Mouse (Mus musculus): ENCODE data around the gene BC051142. TPM values are rescaled to one million over a fixed set of nuclear protein-coding genes. Genes with fewer than 3 reads are reported as not detected.

The BC051142 gene
- polyA plus RNA-seq, 1 experiment from 2014 or later, result 2.1 TPM

DNA sequence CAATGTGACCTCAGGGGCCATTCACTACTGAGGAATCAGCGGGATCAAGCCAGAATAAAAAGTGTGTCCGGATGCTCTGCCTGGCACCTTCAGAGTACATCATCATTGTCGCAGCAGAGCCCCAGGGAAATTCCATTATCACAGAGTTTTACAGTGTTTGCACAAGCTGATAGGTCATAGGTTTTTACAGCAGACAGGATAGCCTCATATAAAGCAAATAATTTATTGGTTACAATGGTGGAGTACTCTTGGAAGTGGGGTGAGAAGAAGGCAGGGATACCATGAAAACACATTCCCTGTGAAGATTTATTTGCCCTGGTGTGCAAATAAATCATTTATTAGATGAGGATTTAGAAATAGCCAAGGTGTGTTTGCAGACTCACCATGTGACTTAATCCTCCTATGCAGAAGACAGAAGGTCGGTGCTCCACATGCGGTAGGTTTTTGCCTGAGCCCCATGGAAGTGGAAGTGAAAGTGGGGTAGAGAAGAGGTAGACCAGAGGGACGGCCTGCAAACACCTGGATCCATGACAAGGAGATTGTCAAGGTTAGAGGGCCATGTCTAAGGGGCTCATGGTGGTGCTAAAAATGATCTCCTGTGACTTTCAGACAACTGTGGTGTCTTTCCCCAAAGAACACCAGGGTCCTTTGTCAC lies 25.4 kb upstream of the BC051142 start:
- 85% methylated on average over 6 of the region's 6 CpGs for WGBS
- ATAC-seq (replicated peaks; ENCODE audit: low FRiP score) (no peak), DNase-seq (ENCODE audit: low spot score) (no peak)
- Histone ChIP-seq H3K27ac (ENCODE audit: low read depth, low read length) (no peak overlapping the region), H3K4me2 (ENCODE audit: low read depth, low read length, severe bottlenecking) (no peak overlapping the region), H3K4me1 (replicated peaks; ENCODE audit: control insufficient read depth, insufficient read depth, low read length) (no peaks in the 10 kb centered on the region), H3K9me3 (ENCODE audit: control insufficient read depth, low read length) (no peaks in the 10 kb centered on the region), H3K36me3 (ENCODE audit: control insufficient read depth, insufficient read depth, low read length) (no peaks in the 10 kb centered on the region), H3K4me3 (ENCODE audit: low read depth, low read length) (no peak overlapping the region), H3K27me3 (ENCODE audit: control insufficient read depth, insufficient read depth, low read length) (no peaks in the 10 kb centered on the region), H3K9ac (ENCODE audit: low read length) (no peak overlapping the region)

DNA sequence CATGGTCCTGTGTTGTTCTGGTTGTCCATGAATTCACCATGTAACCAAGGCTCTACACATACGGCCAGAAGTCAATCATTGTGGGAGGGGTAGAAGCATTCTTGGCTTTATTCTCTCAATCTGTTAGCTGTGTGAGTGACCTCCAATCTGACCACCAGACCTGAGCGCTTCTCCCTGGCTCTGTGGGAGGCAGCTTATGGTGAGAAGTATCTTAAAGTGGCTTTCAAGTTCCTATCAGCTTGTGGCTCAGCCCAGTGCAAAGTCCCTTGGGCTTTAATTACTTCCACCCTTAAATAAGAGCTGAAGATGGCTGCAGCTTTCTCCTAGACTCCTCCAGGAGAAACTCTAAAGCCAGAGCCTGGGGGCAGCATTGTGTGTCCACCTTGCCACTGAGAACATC lies 21.8 kb upstream of the BC051142 start, which contains the start of gene Btnl1:
TSS of gene Btnl1 (plus strand) at position 286 of the 400 bp plus-strand sequence.
- Histone ChIP-seq H3K36me3 (ENCODE audit: control insufficient read depth, insufficient read depth, low read length) (no peaks in the 10 kb centered on the region), H3K9me3 (ENCODE audit: control insufficient read depth, low read length) (no peaks in the 10 kb centered on the region), H3K9ac (ENCODE audit: low read length) (no peak within 1 kb of the TSS), H3K4me2 (ENCODE audit: low read depth, low read length, severe bottlenecking) (no peak within 1 kb of the TSS), H3K27ac (ENCODE audit: low read depth, low read length) (no peak within 1 kb of the TSS), H3K27me3 (ENCODE audit: control insufficient read depth, insufficient read depth, low read length) (no peaks in the 10 kb centered on the region), H3K4me1 (replicated peaks; ENCODE audit: control insufficient read depth, insufficient read depth, low read length) (no peaks in the 10 kb centered on the region), H3K4me3 (ENCODE audit: low read depth, low read length) (no peak within 1 kb of the TSS)
- DNase-seq (ENCODE audit: low spot score) (no peak), ATAC-seq (replicated peaks; ENCODE audit: low FRiP score) (no peak)
- WGBS, result 78% methylated on average over 2 of the region's 2 CpGs

DNA sequence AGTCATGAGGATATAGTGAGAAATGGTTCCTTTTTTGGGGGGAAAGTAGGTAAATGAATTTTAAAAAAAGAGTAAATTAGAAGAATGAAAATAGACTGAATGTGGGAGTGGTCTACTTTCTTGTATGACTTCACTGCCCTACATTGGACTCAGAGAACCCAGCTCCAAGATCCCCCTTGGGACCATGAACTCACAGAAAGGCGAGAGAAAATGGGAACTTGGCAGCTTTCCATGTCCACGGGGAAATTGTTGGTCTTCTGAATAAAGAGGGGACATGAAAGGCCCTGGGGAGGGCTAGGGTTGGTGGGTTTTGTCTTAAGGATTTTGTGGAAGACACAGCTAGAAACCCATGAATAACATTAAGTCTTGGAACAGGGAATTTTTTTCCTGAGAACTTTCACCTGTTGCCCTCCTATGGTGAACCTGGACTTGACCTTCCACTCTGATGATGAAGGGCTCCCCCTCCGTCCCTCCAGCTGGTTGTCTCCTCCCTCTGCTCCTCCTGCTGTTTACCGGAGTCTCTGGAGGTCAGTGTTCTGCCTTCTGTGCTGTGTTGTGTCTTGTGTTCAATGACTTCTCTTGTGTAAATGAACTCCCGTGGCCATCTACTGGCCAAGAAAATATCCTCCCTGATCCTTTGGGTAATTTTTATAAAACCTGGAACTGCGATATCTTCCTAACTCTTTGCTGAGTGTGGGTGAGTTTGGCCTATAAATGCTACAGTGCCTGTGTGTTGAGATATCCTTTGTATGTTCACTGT lies 21.0 kb upstream of the BC051142 start:
- no peak overlapping the region for H3K4me2 ChIP-seq (ENCODE audit: low read depth, low read length, severe bottlenecking)
- H3K4me1 ChIP-seq (replicated peaks; ENCODE audit: control insufficient read depth, insufficient read depth, low read length), result no peaks in the 10 kb centered on the region
- no peak overlapping the region for H3K9ac ChIP-seq (ENCODE audit: low read length)
- no peak overlapping the region for H3K27ac ChIP-seq (ENCODE audit: low read depth, low read length)
- H3K27me3 ChIP-seq (ENCODE audit: control insufficient read depth, insufficient read depth, low read length), result no peaks in the 10 kb centered on the region
- no peak for ATAC-seq (replicated peaks; ENCODE audit: low FRiP score)
- H3K4me3 ChIP-seq (ENCODE audit: low read depth, low read length), result no peak overlapping the region
- DNase-seq (ENCODE audit: low spot score), result no peak
- H3K36me3 ChIP-seq (ENCODE audit: control insufficient read depth, insufficient read depth, low read length), result no peaks in the 10 kb centered on the region
- WGBS, result 67% methylated on average over 6 of the region's 6 CpGs
- no peaks in the 10 kb centered on the region for H3K9me3 ChIP-seq (ENCODE audit: control insufficient read depth, low read length)

DNA sequence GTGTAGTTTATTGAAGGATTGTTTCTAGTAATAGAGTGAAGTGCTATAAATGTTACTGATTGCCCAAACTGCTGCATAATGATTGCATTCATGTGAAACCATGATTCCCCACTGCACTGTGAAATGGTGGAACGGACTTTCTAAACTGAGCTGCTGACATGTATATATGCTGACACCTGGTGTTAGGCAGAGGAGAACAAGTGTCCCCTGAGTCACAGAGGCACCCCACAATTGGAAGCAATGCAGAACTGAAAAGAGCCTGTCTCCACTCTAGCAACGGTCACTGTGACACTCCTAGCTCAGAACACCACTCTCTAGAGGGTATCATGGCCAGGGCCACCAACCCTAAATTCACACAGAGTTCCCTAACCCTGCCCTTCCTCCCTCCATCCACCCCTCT lies 19.9 kb upstream of the BC051142 start:
- Histone ChIP-seq H3K4me1 (replicated peaks; ENCODE audit: control insufficient read depth, insufficient read depth, low read length) (no peaks in the 10 kb centered on the region), H3K4me2 (ENCODE audit: low read depth, low read length, severe bottlenecking) (no peak overlapping the region), H3K36me3 (ENCODE audit: control insufficient read depth, insufficient read depth, low read length) (no peaks in the 10 kb centered on the region), H3K9ac (ENCODE audit: low read length) (no peak overlapping the region), H3K4me3 (ENCODE audit: low read depth, low read length) (no peak overlapping the region), H3K27ac (ENCODE audit: low read depth, low read length) (no peak overlapping the region), H3K27me3 (ENCODE audit: control insufficient read depth, insufficient read depth, low read length) (no peaks in the 10 kb centered on the region), H3K9me3 (ENCODE audit: control insufficient read depth, low read length) (no peaks in the 10 kb centered on the region)
- no peak for ATAC-seq (replicated peaks; ENCODE audit: low FRiP score)
- 84% methylated on average over 2 of the region's 2 CpGs for WGBS
- DNase-seq (ENCODE audit: low spot score), result no peak

DNA sequence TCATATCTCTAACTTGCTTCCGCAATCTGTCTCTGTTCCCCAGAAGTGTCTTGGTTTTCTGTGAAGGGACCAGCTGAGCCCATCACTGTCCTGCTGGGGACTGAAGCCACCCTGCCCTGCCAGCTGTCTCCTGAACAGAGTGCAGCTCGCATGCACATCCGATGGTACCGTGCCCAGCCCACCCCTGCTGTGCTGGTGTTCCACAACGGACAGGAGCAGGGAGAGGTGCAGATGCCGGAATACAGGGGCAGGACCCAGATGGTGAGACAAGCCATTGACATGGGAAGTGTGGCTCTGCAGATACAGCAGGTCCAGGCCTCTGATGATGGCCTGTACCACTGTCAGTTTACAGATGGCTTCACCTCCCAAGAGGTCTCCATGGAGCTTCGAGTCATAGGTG lies 19.2 kb upstream of the BC051142 start:
- Histone ChIP-seq H3K27ac (ENCODE audit: low read depth, low read length) (no peak overlapping the region), H3K4me3 (ENCODE audit: low read depth, low read length) (no peak overlapping the region), H3K4me1 (replicated peaks; ENCODE audit: control insufficient read depth, insufficient read depth, low read length) (no peaks in the 10 kb centered on the region), H3K4me2 (ENCODE audit: low read depth, low read length, severe bottlenecking) (no peak overlapping the region), H3K9ac (ENCODE audit: low read length) (no peak overlapping the region), H3K36me3 (ENCODE audit: control insufficient read depth, insufficient read depth, low read length) (no peaks in the 10 kb centered on the region), H3K27me3 (ENCODE audit: control insufficient read depth, insufficient read depth, low read length) (no peaks in the 10 kb centered on the region), H3K9me3 (ENCODE audit: control insufficient read depth, low read length) (no peaks in the 10 kb centered on the region)
- ATAC-seq (replicated peaks; ENCODE audit: low FRiP score) (no peak), DNase-seq (ENCODE audit: low spot score) (no peak)
- WGBS, result 83% methylated on average over 7 of the region's 7 CpGs

DNA sequence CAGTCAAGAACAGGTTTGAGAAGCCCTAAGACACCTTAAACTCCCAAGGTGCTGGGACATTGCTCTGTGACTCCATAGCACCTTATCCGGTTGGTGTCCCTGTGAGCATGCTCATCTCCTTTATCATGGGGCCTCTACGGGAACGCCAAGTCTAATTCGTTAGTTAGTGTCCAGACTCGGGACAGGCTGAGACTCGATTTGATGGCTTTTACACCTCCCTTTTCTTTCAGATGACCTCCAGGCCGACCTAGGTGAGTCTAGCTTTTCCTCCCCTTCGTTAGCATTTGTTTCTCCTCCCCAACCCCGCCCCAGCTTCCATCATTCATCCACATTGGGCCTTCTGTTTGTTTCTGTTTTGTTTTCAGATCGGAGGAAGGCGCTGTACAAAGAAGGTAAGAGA lies 16.7 kb upstream of the BC051142 start:
- 70% methylated on average over 11 of the region's 11 CpGs for WGBS
- Histone ChIP-seq H3K4me1 (replicated peaks; ENCODE audit: control insufficient read depth, insufficient read depth, low read length) (no peaks in the 10 kb centered on the region), H3K9me3 (ENCODE audit: control insufficient read depth, low read length) (no peaks in the 10 kb centered on the region), H3K27me3 (ENCODE audit: control insufficient read depth, insufficient read depth, low read length) (no peaks in the 10 kb centered on the region), H3K9ac (ENCODE audit: low read length) (no peak overlapping the region), H3K27ac (ENCODE audit: low read depth, low read length) (no peak overlapping the region), H3K4me3 (ENCODE audit: low read depth, low read length) (no peak overlapping the region), H3K4me2 (ENCODE audit: low read depth, low read length, severe bottlenecking) (no peak overlapping the region), H3K36me3 (ENCODE audit: control insufficient read depth, insufficient read depth, low read length) (no peaks in the 10 kb centered on the region)
- ATAC-seq (replicated peaks; ENCODE audit: low FRiP score) (no peak), DNase-seq (ENCODE audit: low spot score) (no peak)

DNA sequence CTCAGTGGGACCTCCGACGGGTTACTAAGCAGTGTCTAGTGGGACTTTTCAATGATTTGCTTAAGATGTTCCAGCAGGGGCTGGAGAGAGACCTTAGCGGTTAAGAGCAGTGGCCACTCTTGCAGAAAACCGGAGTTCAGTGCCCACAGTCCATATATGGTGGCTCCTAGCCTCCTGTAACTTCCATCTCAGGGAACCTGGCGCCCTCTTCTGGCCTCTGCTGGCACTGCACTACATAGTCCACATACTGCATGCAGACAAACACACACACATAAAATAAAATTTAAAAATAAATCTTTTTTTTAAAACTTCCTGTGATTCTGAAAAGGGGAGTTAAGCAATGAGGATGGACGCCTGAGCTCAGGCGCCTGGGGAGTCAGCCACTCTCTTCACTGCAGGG lies 15.4 kb upstream of the BC051142 start:
- Histone ChIP-seq H3K9ac (ENCODE audit: low read length) (no peak overlapping the region), H3K4me3 (ENCODE audit: low read depth, low read length) (no peak overlapping the region), H3K27me3 (ENCODE audit: control insufficient read depth, insufficient read depth, low read length) (no peaks in the 10 kb centered on the region), H3K27ac (ENCODE audit: low read depth, low read length) (no peak overlapping the region), H3K4me2 (ENCODE audit: low read depth, low read length, severe bottlenecking) (no peak overlapping the region), H3K9me3 (ENCODE audit: control insufficient read depth, low read length) (no peaks in the 10 kb centered on the region), H3K4me1 (replicated peaks; ENCODE audit: control insufficient read depth, insufficient read depth, low read length) (no peaks in the 10 kb centered on the region), H3K36me3 (ENCODE audit: control insufficient read depth, insufficient read depth, low read length) (no peaks in the 10 kb centered on the region)
- DNase-seq (ENCODE audit: low spot score) (no peak), ATAC-seq (replicated peaks; ENCODE audit: low FRiP score) (no peak)
- WGBS, result 76% methylated on average over 7 of the region's 7 CpGs

DNA sequence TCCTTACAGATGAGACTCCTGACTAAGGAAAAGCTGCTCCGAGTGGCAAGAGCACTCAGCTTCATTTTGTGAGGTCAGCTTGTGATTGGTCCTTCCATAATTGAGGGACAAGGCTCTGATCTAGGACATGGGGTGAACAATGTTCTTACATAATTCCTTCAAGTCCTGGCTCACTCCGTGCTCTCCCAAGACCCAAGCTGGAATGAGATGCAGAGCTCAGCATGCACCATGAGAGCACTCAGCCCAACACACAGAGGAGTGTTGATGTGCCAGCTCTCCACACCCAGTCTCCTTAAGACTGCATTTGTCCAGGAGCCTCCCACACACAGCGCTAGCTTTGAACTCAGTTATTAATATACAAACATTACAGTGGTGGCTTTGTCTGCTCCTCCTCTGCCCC lies 13.9 kb upstream of the BC051142 start:
- Histone ChIP-seq H3K36me3 (ENCODE audit: control insufficient read depth, insufficient read depth, low read length) (no peaks in the 10 kb centered on the region), H3K9ac (ENCODE audit: low read length) (no peak overlapping the region), H3K4me1 (replicated peaks; ENCODE audit: control insufficient read depth, insufficient read depth, low read length) (no peaks in the 10 kb centered on the region), H3K27ac (ENCODE audit: low read depth, low read length) (no peak overlapping the region), H3K9me3 (ENCODE audit: control insufficient read depth, low read length) (no peaks in the 10 kb centered on the region), H3K4me3 (ENCODE audit: low read depth, low read length) (no peak overlapping the region), H3K27me3 (ENCODE audit: control insufficient read depth, insufficient read depth, low read length) (no peaks in the 10 kb centered on the region), H3K4me2 (ENCODE audit: low read depth, low read length, severe bottlenecking) (no peak overlapping the region)
- DNase-seq (ENCODE audit: low spot score), result no peak
- no peak for ATAC-seq (replicated peaks; ENCODE audit: low FRiP score)
- WGBS, result 78% methylated on average over 3 of the region's 3 CpGs

DNA sequence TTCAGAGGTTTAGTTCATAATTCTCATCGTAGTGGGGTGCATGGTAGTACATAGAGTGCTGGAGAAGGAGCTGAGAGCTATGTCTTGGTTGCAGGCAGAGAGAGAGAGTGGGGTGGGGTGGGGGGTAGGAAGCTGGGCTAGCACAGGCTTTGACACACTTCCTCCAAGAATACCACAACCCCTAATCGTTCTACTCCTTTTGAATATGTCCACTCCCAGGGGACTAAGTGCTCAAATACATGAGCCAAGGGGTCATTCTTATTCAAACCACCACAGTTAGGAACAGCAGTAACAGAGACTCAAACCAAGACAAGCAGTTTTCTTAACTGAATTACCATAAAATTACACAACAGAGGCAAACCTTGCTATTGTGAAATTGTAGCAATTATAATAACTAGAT lies 12.0 kb upstream of the BC051142 start:
- no peaks in the 10 kb centered on the region for H3K9me3 ChIP-seq (ENCODE audit: control insufficient read depth, low read length)
- ATAC-seq (replicated peaks; ENCODE audit: low FRiP score), result no peak
- no peaks in the 10 kb centered on the region for H3K36me3 ChIP-seq (ENCODE audit: control insufficient read depth, insufficient read depth, low read length)
- no peak for DNase-seq (ENCODE audit: low spot score)
- H3K27ac ChIP-seq (ENCODE audit: low read depth, low read length), result no peak overlapping the region
- no peaks in the 10 kb centered on the region for H3K4me1 ChIP-seq (replicated peaks; ENCODE audit: control insufficient read depth, insufficient read depth, low read length)
- no peak overlapping the region for H3K4me2 ChIP-seq (ENCODE audit: low read depth, low read length, severe bottlenecking)
- no peak overlapping the region for H3K9ac ChIP-seq (ENCODE audit: low read length)
- H3K4me3 ChIP-seq (ENCODE audit: low read depth, low read length), result no peak overlapping the region
- 77% methylated on average over 2 of the region's 2 CpGs for WGBS
- H3K27me3 ChIP-seq (ENCODE audit: control insufficient read depth, insufficient read depth, low read length), result no peaks in the 10 kb centered on the region; the same call in 1 of the 2 replicates

Measured in forebrain, embryonic 11.5 days (tissue).